18 mouse cellular contexts compared by ENCODE assay signal in genomic region chr19:31630899-31631869, GRCm38 (mm10).
DNase-seq lines count a peak whose midpoint lies in the region; ATAC-seq lines count a peak whose summit lies in the region.
"Had no signal": no experiment of that assay in that cellular context is flagged by ENCODE, and none has a peak within 500 bp of the region (broad histone marks: within the 10 kb centered on the region; RNA-seq: fewer than 3 reads in every experiment).

No protein-coding gene starts in this region.

- no peak overlapping the region for H3K4me2 ChIP-seq in forebrain, embryonic 15.5 days (replicated peaks)
- H3K4me2 ChIP-seq in midbrain, embryonic 12.5 days (replicated peaks) = no peak overlapping the region
- no peak overlapping the region for H3K4me2 ChIP-seq in midbrain, embryonic 15.5 days
- no peak overlapping the region for H3K4me2 ChIP-seq in forebrain, embryonic 14.5 days (ENCODE audit: low read length)
- H3K4me2 ChIP-seq in neural tube, embryonic 14.5 days (ENCODE audit: low read depth, low read length) = no peak overlapping the region
- H3K4me2 ChIP-seq: heart, embryonic 12.5 days had no signal

- no peaks in the 10 kb centered on the region for H3K27me3 ChIP-seq in forebrain, embryonic 10.5 days (ENCODE audit: poor library complexity, severe bottlenecking)
- H3K27me3 ChIP-seq in forebrain, embryonic 15.5 days = no peaks in the 10 kb centered on the region
- no peaks in the 10 kb centered on the region for H3K27me3 ChIP-seq in midbrain, embryonic 12.5 days
- no peaks in the 10 kb centered on the region for H3K27me3 ChIP-seq in midbrain, embryonic 15.5 days (replicated peaks)
- H3K27me3 ChIP-seq in forebrain, embryonic 14.5 days (replicated peaks; ENCODE audit: control insufficient read depth, insufficient read depth, low read length) = no peaks in the 10 kb centered on the region
- no peaks in the 10 kb centered on the region for H3K27me3 ChIP-seq in neural tube, embryonic 14.5 days (ENCODE audit: control insufficient read depth, insufficient read depth, low read length)
- H3K27me3 ChIP-seq: heart, embryonic 12.5 days had no signal

- no peak overlapping the region for H3K9ac ChIP-seq in forebrain, embryonic 15.5 days (replicated peaks)
- no peak overlapping the region for H3K9ac ChIP-seq in midbrain, embryonic 12.5 days (replicated peaks)
- no peak overlapping the region for H3K9ac ChIP-seq in midbrain, embryonic 15.5 days
- H3K9ac ChIP-seq in forebrain, embryonic 14.5 days (ENCODE audit: low read length) = no peak overlapping the region
- no peak overlapping the region for H3K9ac ChIP-seq in neural tube, embryonic 14.5 days (replicated peaks; ENCODE audit: low read depth, low read length)
- H3K9ac ChIP-seq: heart, embryonic 12.5 days had no signal

- peak overlapping the region; percentile 25; the same call in 1 of the 2 replicates for H3K27ac ChIP-seq in forebrain, embryonic 10.5 days
- no peak overlapping the region for H3K27ac ChIP-seq in forebrain, embryonic 15.5 days (replicated peaks)
- H3K27ac ChIP-seq in midbrain, embryonic 12.5 days (replicated peaks) = 0 out of 2 replicates have a peak overlapping the region, but pooled peaks have one; percentile 25
- H3K27ac ChIP-seq in midbrain, embryonic 15.5 days = no peak overlapping the region
- no peak overlapping the region for H3K27ac ChIP-seq in forebrain, embryonic 14.5 days (ENCODE audit: low read depth, low read length)
- no peak overlapping the region for H3K27ac ChIP-seq in neural tube, embryonic 14.5 days (ENCODE audit: low read depth, low read length)

- no peak; the same call in 1 of the 2 replicates for ATAC-seq in forebrain, embryonic 15.5 days (replicated peaks)
- peak; percentile 68 for ATAC-seq in midbrain, embryonic 12.5 days (ENCODE audit: low FRiP score, low read depth)
- no peak for ATAC-seq in midbrain, embryonic 15.5 days (replicated peaks)
- peak; percentile 57 for ATAC-seq in forebrain, embryonic 14.5 days
- peak; percentile 31; the same call in 1 of the 2 replicates for ATAC-seq in neural tube, embryonic 14.5 days (ENCODE audit: low read depth)

- peaks cover 17% of the 10 kb centered on the region for H3K4me1 ChIP-seq in forebrain, embryonic 10.5 days
- H3K4me1 ChIP-seq in forebrain, embryonic 15.5 days = peaks cover 10% of the 10 kb centered on the region
- H3K4me1 ChIP-seq in midbrain, embryonic 12.5 days = peaks cover 7% of the 10 kb centered on the region
- H3K4me1 ChIP-seq in midbrain, embryonic 15.5 days = no peaks in the 10 kb centered on the region
- H3K4me1 ChIP-seq in forebrain, embryonic 14.5 days (ENCODE audit: control insufficient read depth, insufficient read depth, low read length) = peaks cover 5% of the 10 kb centered on the region
- H3K4me1 ChIP-seq in neural tube, embryonic 14.5 days (ENCODE audit: control insufficient read depth, insufficient read depth, low read length) = no peaks in the 10 kb centered on the region
- H3K4me1 ChIP-seq: heart, embryonic 12.5 days had no signal

- no peak overlapping the region for H3K4me3 ChIP-seq in forebrain, embryonic 10.5 days
- no peak overlapping the region for H3K4me3 ChIP-seq in forebrain, embryonic 15.5 days
- no peak overlapping the region for H3K4me3 ChIP-seq in midbrain, embryonic 12.5 days
- H3K4me3 ChIP-seq in midbrain, embryonic 15.5 days = no peak overlapping the region
- no peak overlapping the region for H3K4me3 ChIP-seq in forebrain, embryonic 14.5 days (ENCODE audit: low read depth, low read length)
- H3K4me3 ChIP-seq in neural tube, embryonic 14.5 days (ENCODE audit: low read depth, low read length) = no peak overlapping the region
- H3K4me3 ChIP-seq: heart, embryonic 12.5 days had no signal

- no peaks in the 10 kb centered on the region for H3K36me3 ChIP-seq in forebrain, embryonic 10.5 days (replicated peaks)
- no peaks in the 10 kb centered on the region for H3K36me3 ChIP-seq in forebrain, embryonic 15.5 days
- H3K36me3 ChIP-seq in midbrain, embryonic 12.5 days = no peaks in the 10 kb centered on the region
- H3K36me3 ChIP-seq in midbrain, embryonic 15.5 days (replicated peaks) = no peaks in the 10 kb centered on the region
- no peaks in the 10 kb centered on the region for H3K36me3 ChIP-seq in forebrain, embryonic 14.5 days (ENCODE audit: control insufficient read depth, insufficient read depth, low read length)
- H3K36me3 ChIP-seq in neural tube, embryonic 14.5 days (ENCODE audit: control insufficient read depth, insufficient read depth, low read length) = no peaks in the 10 kb centered on the region
- H3K36me3 ChIP-seq: G1E; heart, embryonic 12.5 days had no signal

- WGBS in forebrain, embryonic 10.5 days = 56% methylated on average over 8 of the region's 8 CpGs
- 18% methylated on average over 8 of the region's 8 CpGs for WGBS in forebrain, embryonic 15.5 days
- 36% methylated on average over 8 of the region's 8 CpGs for WGBS in midbrain, embryonic 12.5 days
- WGBS in midbrain, embryonic 15.5 days = 34% methylated on average over 8 of the region's 8 CpGs
- WGBS in forebrain, embryonic 14.5 days = 6% methylated on average over 8 of the region's 8 CpGs
- 43% methylated on average over 8 of the region's 8 CpGs for WGBS in neural tube, embryonic 14.5 days

- no peak for DNase-seq in forebrain, embryonic 10.5 days (ENCODE audit: extremely low spot score, low spot score)
- DNase-seq in forebrain, embryonic 14.5 days (ENCODE audit: low spot score) = peak; percentile 28
- no peak for DNase-seq in spleen, postnatal 4 days (ENCODE audit: low spot score in 2 of 2)
- DNase-seq: adrenal gland, postnatal 14 days; cerebellum, adult 18-20 months; cerebellum, postnatal 25 days; heart, postnatal 14 days; kidney, adult 8-10 months; kidney, postnatal 25 days; lung, adult 18-20 months; lung, postnatal 14 days; thymus, postnatal 25 days had no signal

- no peaks in the 10 kb centered on the region for H3K9me3 ChIP-seq in forebrain, embryonic 10.5 days
- no peaks in the 10 kb centered on the region for H3K9me3 ChIP-seq in forebrain, embryonic 15.5 days
- H3K9me3 ChIP-seq in midbrain, embryonic 12.5 days = no peaks in the 10 kb centered on the region
- H3K9me3 ChIP-seq in midbrain, embryonic 15.5 days = no peaks in the 10 kb centered on the region
- H3K9me3 ChIP-seq in forebrain, embryonic 14.5 days (replicated peaks; ENCODE audit: control insufficient read depth, low read length) = no peaks in the 10 kb centered on the region
- H3K9me3 ChIP-seq in neural tube, embryonic 14.5 days (ENCODE audit: control insufficient read depth, low read length) = no peaks in the 10 kb centered on the region
- H3K9me3 ChIP-seq: G1E; heart, embryonic 12.5 days had no signal

Comparison
In these comparisons a context has a peak if more than half of its experiments do, and no peak if none do; other contexts are left out.
1. H3K27ac ChIP-seq: peak in forebrain, embryonic 10.5 days (single experiment) and midbrain, embryonic 12.5 days (single experiment); none in forebrain, embryonic 15.5 days (single experiment), midbrain, embryonic 15.5 days (single experiment), forebrain, embryonic 14.5 days (single experiment) and neural tube, embryonic 14.5 days (single experiment).
2. ATAC-seq: peak in midbrain, embryonic 12.5 days (single experiment), forebrain, embryonic 14.5 days (single experiment) and neural tube, embryonic 14.5 days (single experiment); none in forebrain, embryonic 15.5 days (single experiment) and midbrain, embryonic 15.5 days (single experiment).